Mouse (Mus musculus) retina, adult 2 months (tissue): ENCODE measurements at regions not wholly inside any gene's neighbourhood (a gene's known extent, or its start where the extent isn't known, plus 50 kb on each side); places are given as distances from the start of the nearest gene placed in this dataset.

Experiments
- DNase-seq: peaks from one replicate; pipeline ENCODE4 v3.0.0-alpha.2; 2012; ENCODE audit warnings: low read depth, low spot score

DNA sequence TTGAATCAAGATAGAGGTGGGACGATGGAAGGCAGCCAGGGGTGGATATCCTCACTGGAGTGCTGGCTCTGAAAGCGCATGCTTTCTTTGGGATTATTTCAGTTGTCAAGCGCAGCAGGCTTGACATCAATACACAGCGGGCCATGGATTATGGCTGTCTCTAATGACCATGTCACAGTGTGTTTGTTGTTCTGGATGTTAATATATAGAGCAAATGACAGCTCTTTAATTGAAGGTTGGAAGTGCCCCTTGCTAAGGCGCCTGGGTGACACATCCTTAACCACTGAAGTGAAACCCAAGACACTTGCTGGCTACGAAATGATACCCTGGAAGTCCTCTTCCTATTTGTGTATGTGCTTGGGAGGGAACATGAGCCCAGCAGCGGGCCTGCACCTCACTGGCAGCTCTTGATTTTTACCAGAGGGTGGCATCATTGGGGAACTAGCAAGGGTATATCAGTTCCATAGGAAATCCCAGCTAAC lies 200.5 kb upstream of the Rasgrp1 start:
- DNase-seq = no peak

DNA sequence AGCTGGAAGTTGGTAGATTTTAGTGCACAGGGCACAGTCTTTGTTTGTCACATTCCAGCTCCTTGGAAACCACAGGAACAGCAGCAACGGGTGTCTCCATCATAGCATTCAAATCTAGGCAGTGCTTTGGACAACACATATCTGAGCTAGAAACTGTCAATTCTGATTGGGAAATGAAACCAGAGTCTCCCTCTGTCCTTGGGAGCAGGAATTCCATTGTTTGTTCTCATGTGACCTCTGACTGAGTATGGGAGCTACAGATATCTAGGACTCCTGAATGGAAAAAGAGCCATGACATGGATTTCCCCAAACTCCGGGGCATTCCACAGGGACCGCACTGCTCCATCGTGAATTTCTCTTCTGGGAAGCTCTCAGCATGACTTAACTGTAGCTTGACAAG lies 205.5 kb upstream of the Rasgrp1 start:
- DNase-seq = no peak

DNA sequence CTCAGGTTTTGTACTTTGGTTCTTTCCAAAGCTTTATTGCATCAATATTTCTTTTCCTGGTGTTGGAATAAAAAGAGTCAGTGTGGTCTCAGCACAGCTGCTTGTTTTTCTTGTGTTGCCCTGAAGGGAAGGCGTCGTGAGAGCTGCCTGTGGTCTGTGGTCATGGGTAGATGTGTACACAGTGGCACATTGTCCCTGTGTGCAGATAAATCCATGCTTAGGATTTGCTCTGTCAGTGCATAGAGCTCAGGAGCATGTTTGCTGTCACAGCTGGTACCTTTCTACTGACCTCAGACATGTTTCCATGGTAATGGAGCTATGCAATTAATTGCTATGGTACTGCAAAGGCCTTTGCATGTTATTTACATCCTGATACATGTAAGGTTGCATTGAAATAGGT lies 213.5 kb upstream of the Rasgrp1 start:
- DNase-seq = no peak

DNA sequence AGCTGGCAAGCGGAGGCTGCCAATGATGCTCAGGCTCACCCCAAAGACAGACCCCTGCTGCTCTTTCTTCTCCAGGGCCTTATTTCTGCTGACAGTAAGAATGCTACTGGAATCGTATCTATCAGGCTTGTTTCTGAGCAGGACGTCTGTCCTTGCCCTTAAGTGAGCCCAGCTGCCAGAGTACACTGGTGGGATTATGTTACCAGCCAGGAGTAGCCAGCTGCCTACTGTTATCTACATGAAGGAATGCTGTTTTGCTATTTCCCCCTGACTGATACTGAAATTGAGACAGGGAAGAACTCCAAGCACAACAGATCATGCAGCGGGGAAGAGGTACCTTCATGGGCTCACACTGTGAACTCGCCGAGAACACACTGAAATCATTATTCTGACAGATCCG lies 228.2 kb upstream of the Rasgrp1 start:
- no peak for DNase-seq

DNA sequence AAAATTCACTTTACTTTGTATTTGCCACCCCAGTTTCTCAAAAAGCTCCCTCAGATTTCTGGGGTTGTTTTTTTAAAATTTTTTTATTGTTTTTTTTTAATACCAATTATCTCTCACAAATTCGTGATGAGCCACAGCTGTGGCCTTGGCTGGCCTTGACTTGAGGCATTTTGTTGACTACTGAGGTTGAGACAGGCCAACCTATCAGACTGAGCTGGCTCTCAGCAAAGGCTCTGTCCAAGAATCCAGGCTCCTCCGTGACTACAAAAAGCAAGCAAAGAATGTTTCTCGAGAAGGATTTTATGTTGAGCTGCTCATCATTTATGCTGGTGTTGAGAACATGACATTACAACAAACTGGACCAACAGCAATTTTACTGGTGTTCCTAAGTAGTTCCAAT lies 244.6 kb upstream of the Rasgrp1 start:
- no peak for DNase-seq

DNA sequence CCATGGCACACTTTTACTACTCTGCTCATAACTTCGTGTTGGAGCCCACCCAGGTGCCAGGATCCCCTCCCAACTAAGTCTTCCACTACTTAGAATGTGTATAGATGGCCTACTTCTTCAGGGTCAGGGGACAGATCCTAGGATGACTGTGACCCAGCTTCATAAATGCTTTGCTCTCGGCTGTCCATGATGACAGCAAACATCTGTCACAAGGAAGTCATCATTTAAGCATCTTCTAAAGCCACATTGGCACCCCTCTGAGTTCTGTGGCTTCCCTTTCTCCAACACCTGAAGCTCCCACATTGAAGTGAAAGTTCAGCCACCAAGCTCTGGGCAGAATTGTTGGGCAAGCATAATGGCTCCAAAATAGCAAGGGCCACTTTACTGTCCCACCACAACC lies 252.2 kb upstream of the Rasgrp1 start:
- no peak for DNase-seq

DNA sequence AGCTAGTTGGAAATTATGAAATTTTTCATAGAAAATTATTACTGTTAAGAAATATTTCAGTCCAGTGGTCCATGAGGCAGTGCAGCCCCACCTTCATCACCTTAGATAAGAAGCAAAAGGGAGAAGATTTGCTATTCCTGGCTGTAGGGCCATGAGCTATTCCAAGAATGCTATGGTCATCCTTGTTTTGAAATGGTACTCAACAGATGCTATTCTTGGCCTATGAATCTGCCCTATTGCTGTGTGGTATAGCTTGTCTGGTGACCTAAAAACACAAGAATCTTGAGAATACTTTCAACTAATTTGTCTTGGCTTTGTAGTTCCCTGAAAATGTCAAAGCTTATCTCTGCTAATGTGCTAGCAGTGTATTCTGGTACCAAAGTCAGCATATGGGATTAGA lies 254.8 kb upstream of the Rasgrp1 start:
- no peak for DNase-seq

DNA sequence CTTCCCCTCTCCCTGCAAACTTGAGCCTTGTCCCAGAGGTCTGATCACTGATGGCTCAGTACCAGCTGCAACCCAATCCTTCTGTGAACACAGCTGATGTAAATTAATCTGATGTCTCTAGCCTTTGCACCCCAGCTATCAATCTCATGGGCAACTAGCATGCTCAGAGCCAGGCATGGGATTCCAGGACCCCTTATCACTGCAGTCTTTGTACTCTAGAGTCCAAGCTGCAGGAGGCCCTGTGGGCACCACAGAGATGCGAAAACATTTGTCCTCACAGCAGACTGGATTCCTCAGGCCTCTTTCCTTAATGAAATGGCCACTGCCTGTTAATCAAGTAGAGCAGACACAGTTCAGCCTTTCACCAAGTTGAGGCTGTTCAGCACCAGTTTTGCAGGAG lies 272.0 kb upstream of the Rasgrp1 start:
- DNase-seq = no peak

DNA sequence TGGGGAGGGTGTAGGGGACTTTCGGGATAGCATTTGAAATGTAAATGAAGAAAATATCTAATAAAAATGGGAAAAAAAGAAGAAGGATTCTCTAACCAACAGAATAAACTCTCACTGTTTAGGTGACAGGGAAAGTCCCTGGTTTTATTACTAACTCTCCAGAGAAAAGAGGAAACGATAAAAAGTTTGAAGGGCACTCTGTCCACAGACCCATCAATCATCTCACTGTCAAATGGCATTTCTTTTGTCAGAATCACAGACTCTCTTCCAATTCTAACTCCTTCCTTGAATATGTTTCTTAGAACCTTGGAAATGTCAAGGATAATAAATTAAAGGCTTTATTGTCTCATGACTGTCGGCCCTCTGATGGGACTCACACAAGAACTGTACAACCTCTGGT lies 275.3 kb upstream of the Rasgrp1 start:
- DNase-seq = no peak

DNA sequence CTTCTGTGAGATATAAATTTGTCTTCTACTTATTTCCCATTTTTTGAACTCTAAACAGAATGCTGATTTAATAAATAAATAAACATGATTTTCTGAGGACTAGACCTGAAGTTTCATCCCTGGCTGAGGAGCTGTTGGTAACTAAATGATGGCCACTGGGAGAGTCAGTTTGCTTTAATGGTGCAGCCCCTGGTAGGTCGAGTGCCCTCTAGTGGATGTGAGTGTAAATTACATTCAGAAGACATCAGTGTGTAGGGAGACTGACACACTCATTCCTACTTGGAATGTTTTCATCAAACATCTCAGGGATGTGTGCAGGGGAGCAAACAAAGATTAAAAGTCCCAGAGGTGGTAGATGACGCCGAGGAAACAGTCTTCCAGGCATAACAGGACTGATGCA lies 281.2 kb upstream of the Rasgrp1 start:
- no peak for DNase-seq

DNA sequence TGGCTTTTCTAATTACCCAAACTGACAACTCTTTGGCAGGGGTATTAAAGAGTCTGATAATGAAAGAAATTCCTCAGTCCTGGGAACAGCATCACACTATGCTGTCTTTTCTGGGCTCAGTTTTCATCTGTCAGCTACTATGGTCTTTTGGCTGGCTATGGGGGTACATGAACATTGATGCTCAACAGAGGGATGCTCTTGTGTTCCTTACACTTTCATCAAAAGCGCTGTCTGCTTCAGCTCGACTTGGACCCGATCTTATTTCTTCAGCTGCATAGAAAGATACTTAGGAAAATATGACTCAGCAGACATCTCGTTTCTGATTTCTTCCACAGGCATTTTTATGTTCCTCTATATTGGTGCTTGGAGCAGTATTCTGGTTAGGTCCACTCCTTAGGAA lies 292.1 kb upstream of the Rasgrp1 start:
- no peak for DNase-seq

DNA sequence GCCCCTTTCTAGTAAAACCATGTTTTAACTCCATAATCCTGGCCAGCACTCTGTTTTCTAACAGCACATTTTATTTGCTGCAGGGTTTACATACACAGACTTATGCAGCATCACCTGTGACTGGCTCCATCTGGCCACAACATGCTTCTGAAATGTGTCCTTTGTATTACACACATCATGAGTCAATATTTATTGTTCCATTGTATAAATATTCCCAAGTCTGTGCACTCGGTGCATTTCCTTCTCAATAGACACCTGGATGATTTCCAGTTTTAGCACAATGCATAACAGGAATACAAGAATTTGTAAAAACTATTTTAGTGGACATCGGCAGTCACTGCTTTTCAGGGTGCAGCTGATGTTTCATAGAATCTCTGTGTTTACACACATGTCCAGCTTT lies 294.6 kb upstream of the Rasgrp1 start:
- DNase-seq = no peak

DNA sequence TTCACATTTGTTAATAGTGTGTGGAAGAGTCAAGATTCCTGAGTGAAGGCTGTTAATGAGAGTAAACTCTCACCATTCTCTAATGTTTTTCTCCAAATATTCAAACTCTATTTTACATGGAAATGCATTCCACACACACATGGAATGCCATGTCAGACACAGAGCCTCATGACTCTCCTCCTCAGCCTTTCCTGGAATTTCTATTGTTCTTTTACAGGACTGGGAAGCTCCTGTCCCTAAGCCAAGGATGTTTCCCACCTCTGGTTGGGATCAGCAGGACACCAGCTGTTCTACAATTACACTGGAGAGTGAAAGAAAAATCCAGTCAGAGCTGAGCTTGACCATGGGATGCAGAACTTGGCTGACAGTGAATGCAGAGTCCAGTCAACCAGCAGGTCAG lies 309.3 kb upstream of the Rasgrp1 start:
- no peak for DNase-seq

DNA sequence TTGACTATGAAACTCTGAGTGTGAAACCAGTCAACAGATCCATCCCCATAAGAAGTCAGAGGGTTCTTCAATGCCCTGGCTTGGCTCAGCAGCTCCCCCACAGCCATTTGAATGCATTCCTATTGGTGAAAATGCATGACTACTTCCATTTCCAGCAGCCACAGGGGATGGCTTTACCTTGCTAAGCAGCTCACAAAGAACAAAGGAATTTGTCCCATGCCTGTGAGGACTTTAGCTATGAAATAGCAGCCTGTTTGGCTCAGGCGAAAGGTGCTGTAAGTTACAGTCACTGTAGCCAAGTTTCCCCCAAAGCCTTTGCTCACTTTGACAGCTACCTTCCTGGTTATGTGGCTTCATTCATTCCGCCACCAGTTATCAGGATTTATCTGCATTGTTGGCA lies 309.8 kb upstream of the Rasgrp1 start:
- DNase-seq = no peak

DNA sequence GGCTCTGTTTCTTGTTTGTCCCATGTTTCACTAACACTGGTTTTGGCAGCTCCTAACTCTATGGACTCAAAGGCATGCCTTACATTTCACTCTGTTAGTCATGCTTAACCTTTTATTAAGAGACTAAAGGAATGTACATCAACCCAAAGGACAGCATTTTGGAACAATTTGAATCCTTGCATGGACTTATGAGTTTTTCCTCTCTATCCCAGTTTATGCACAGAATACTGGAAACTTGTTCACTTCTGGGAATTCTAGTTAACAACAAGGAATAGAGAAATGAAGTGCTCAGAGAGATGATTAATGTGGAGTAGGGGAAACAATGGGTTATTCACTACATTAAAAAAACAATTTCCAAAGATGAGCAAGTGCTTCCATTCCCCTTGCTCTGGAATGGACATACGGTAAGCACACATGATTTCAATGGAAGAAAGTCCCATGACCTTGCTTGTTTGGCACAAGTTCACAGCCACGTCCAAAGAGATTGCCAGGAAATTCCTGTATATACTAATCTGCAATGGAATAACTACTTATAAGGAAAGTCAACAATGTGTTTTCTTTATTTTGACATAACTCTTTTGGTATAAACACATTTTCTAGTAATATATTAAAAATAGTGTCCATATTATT lies 313.9 kb upstream of the Rasgrp1 start:
- no peak for DNase-seq

DNA sequence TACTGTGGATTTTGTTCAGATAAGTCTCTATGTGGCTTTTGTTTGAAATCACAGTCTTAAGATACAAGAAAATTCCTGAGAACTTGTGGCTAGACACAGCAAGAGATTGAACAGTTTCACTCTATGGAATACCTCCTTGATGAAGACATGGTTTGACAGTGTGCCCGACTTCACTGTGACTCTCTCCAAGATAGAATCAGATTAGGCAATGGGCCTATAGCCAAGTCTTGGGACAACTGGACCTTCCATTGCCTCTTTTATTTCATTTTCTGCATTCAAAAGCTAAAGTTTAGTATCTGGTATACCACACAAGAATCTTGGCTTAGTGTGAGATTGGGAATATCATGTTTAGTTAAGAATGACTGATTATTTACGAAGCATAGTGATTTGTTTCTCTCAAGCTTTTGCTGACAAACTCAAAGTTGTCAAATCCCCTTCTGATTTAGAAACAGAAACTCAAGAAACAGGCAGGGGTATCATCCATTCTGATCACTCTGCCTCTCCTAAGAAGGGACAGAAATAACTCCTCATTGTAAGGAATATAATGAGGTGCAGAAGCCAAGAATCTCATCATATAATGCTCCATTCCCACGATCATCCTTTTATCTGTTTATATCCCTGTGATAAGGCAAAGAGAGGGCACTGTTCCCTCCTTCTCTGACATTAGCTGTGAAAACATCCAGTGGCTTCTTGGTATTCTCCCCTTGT lies 317.6 kb upstream of the Rasgrp1 start:
- no peak for DNase-seq

DNA sequence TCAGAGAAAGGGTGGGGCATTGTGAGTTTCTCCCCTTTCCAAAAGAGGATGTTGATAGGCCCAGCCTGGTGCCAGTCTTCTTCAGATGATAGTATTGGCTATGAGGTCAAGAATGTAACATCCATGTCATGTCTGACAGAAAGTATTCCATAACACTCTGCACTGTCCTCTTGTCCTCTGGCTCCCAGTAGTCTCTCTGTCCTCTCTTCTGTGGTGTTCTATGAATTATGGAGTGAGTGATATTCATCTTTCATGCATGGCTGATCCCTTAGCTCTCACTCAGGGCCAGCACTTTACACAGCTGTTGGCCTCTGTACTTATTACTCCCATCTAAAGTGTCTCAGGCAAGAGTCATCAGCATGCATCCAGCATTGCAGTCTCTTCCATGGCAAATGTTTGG lies 319.9 kb upstream of the Rasgrp1 start:
- DNase-seq = no peak

DNA sequence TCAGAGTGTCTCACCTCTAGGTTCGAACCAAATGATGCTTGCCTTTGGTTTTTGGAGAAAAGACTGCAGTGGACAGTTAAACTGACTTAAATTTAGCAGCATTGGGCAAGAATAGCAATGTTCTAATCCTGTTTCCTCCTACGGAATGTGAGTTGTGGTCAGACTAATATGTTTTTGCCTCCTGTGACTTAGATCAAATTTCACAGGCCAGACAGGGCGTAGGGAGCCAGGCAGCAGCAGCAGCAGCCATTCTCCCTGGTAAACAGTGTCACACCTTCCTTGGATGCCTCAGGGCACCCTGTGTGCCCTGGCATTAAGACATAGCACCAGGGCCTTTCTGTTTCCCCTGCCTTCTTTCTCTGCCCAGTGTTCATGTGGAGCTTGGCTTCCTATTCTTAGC lies 323.7 kb upstream of the Rasgrp1 start:
- no peak for DNase-seq

DNA sequence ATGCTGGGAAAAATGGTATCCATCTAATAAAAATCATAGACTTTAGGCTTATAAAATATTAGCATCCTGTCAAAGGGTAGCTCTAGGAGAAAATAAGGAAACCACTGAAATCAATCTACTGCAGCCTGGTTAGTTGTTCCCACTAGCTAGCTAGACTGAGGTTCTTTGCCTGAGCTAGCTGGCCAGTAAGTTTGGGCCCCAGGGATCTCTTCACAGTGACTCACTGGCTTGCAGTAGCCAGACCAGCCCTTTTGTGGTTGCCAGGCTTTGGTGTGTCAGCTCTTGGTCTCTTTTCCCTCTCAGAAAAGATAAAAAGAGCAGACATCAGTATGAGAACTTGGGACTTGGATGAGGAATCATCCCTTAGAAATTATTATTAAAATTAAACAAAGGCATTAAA lies 325.3 kb upstream of the Rasgrp1 start:
- no peak for DNase-seq

DNA sequence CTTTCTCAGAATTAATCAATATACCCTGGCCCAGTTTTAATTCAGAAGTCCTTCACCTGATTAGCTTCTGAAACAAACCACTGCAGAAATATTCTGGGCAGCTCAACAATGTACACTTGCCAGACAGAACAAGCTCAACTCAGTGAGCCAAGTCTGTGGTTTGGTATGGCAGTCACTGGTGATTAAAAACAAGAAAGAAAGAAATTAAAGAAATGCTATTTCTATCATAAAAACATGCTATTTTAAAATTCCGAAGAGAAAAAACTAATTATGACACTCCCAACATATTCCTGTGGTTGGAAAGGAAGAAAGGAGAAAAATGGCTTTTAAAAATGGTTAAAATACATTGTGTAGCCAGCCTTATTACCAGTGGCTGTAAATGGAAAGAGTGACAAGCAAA lies 332.1 kb upstream of the Rasgrp1 start:
- DNase-seq = no peak

DNA sequence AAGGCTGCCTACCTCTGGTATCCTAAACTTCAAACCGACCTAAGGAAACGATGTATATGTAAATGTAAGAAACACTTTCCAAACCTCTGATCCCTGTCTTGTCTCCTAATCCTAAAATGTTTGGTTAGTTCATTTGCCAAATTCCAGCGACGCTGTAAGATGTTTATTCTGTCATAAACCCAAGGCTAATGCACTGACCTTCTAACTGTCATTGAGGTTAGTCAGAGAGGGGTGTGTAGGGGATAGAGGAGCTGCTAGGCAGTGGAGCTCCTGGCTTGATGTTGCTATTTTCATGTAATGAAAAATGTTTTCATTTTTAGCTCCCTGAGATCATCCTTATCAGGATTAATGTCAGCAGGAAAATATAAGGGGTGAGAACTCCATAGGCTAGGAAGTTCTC lies 335.8 kb upstream of the Rasgrp1 start:
- no peak for DNase-seq

DNA sequence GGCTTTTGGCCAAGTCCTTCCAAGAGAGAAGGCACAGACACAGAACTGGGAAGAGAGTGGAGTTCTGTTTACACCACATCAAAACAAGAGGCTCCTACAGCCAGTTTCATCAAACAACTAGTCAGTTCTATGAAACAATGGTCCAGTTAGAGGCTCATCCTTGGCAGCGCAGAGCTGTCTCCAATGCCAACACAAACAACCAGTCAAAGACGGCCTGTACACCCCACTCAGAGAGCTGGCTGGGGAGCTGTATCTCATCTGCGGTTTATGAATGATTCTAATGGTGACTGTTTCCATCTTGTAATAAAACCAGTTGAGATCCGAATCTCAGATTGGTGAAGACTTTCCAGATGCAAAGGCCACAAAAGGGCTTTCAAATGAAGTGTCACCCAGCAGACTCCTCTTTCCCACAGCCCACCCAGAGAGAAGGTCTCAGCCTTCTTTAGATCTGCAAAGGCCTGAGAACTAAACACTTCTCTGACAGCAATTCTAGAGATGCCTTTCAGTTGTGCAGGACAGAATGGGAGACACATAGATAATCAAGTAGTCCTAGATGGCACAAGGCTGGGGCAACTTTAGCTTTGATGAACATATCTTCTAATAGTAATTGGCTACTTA lies 343.1 kb upstream of the Rasgrp1 start:
- DNase-seq = no peak

DNA sequence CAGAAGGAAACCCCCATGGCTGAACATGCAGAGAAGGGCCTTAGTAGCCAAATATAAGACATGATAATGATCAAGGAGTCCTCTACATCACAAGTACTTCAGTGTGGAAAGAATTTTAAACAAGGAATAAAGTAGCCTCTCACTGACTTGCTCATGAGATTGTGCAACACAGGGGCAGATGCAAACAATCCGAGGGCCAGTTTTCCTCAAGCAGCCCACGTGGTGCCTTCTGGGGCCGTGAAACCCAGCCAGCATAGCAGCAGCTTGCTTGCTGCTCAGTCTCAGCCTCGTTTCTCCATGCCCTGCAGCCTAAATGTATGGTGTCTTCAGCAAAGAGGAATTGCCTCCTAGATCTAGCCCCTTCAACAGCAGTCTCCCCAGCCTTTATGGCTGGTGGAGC lies 350.7 kb upstream of the Rasgrp1 start:
- no peak for DNase-seq
